ENCODE assay signal across 11 mouse cellular contexts in genomic region chr11:100735954-100736745, GRCm38 (mm10). TPM values are rescaled to one million over a fixed set of nuclear protein-coding genes. Genes with fewer than 3 reads are reported as not detected.
DNase-seq lines count a peak whose midpoint lies in the region; ATAC-seq and TF ChIP-seq lines count a peak whose summit lies in the region.
"Had no signal": no experiment of that assay in that cellular context is flagged by ENCODE, and none has a peak within 500 bp of the region (broad histone marks: within the 10 kb centered on the region; RNA-seq: fewer than 3 reads in every experiment).

No protein-coding gene starts in this region.

- no peak for TF ChIP-seq EP300 in stomach, postnatal 0 days (optimal IDR thresholded peaks at IDR 0.05)

- TF ChIP-seq CTCF in gastrocnemius, adult 2 months (IDR thresholded peaks at IDR 0.05), result no peak
- no peak for TF ChIP-seq CTCF in stomach, postnatal 0 days (IDR thresholded peaks at IDR 0.05; ENCODE audit: low read depth)

- H3K9ac ChIP-seq in limb, embryonic 15.5 days, result 0 out of 2 replicates have a peak overlapping the region, but pooled peaks have one; percentile 95
- H3K9ac ChIP-seq in stomach, postnatal 0 days (ENCODE audit: low read length), result 0 out of 2 replicates have a peak overlapping the region, but pooled peaks have one; percentile 27

- H3K4me2 ChIP-seq in limb, embryonic 15.5 days, result no peak overlapping the region; the same call in 1 of the 2 replicates
- H3K4me2 ChIP-seq in stomach, postnatal 0 days (replicated peaks; ENCODE audit: low read depth), result peak overlapping the region; percentile 34

- peak overlapping the region; percentile 92 for H3K4me3 ChIP-seq in gastrocnemius, adult 2 months
- peak overlapping the region; percentile 95 for H3K4me3 ChIP-seq in limb, embryonic 15.5 days
- peak overlapping the region; percentile 8; the same call in 1 of the 2 replicates for H3K4me3 ChIP-seq in stomach, postnatal 0 days (ENCODE audit: low read depth, low read length)

- ATAC-seq in limb, embryonic 15.5 days (ENCODE audit: insufficient number of reproducible peaks, low FRiP score, low TSS enrichment, low read depth), result no peak
- ATAC-seq in stomach, postnatal 0 days (ENCODE audit: low FRiP score, low TSS enrichment), result no peak
- no peak for ATAC-seq in megakaryocyte progenitor cell, adult 5-6 weeks (replicated peaks; ENCODE audit: poor library complexity)
- ATAC-seq: Patski had no signal

- intact Hi-C loops in gastrocnemius, adult 2 months (cut with DNase I), result no loop called here

- H3K27me3 ChIP-seq in limb, embryonic 15.5 days, result no peaks in the 10 kb centered on the region
- no peaks in the 10 kb centered on the region for H3K27me3 ChIP-seq in stomach, postnatal 0 days (ENCODE audit: control insufficient read depth, insufficient read depth, low read length)
- H3K27me3 ChIP-seq: Patski had no signal

- H3K36me3 ChIP-seq in limb, embryonic 15.5 days, result peaks cover 5% of the 10 kb centered on the region; the same call in 1 of the 2 replicates
- no peaks in the 10 kb centered on the region for H3K36me3 ChIP-seq in stomach, postnatal 0 days (ENCODE audit: control insufficient read depth, insufficient read depth, low read length)

- H3K4me1 ChIP-seq in limb, embryonic 15.5 days, result peaks cover 20% of the 10 kb centered on the region
- 0 out of 2 replicates have a peak, but pooled peaks cover 6% of the 10 kb centered on the region for H3K4me1 ChIP-seq in stomach, postnatal 0 days (replicated peaks; ENCODE audit: control insufficient read depth, insufficient read depth)

- no peak for DNase-seq in gastrocnemius, adult 2 months
- no peak for DNase-seq in gastrocnemius, adult 8-10 months (ENCODE audit: low spot score in 2 of 2)
- DNase-seq in thymus, postnatal 0 days (ENCODE audit: low spot score), result peak; percentile 14
- no peak for DNase-seq in thymus, postnatal 10 days (ENCODE audit: low spot score in 2 of 2)
- DNase-seq in stomach, postnatal 0 days (ENCODE audit: low spot score), result no peak
- DNase-seq in adrenal gland, postnatal 36 days, result no peak
- DNase-seq: gastrocnemius, postnatal 25 days; right cerebral cortex, adult 18-20 months had no signal

- peak overlapping the region; percentile 95 for H3K27ac ChIP-seq in gastrocnemius, adult 2 months
- no peak overlapping the region for H3K27ac ChIP-seq in limb, embryonic 15.5 days
- H3K27ac ChIP-seq in stomach, postnatal 0 days (replicated peaks), result 0 out of 2 replicates have a peak overlapping the region, but pooled peaks have one; percentile 40

- no peaks in the 10 kb centered on the region for H3K9me3 ChIP-seq in limb, embryonic 15.5 days
- no peaks in the 10 kb centered on the region for H3K9me3 ChIP-seq in stomach, postnatal 0 days (ENCODE audit: control insufficient read depth, low read length)

- 68% methylated on average over 14 of the region's 14 CpGs for WGBS in limb, embryonic 15.5 days
- 71% methylated on average over 14 of the region's 14 CpGs for WGBS in stomach, postnatal 0 days

RNA-seq across cellular contexts. Expression of gene Rab5c, which starts 1.9 kb away (rescaled TPM):
- total RNA-seq in gastrocnemius, adult 2 months (2021), result 10 to 100 TPM; 37.6 to 40.9 TPM
- 10 to 100 TPM; 41.4 to 50.9 (median 42.2) TPM for total RNA-seq in gastrocnemius, adult 8-10 months (2022)
- polyA plus RNA-seq in thymus, postnatal 0 days (2015; fragmentation: Nextera tagmentation; extraction: Ambion mirVana), result 35.8 and 38.6 TPM in 2 replicates
- polyA plus RNA-seq in limb, embryonic 15.5 days (2015; fragmentation: Nextera tagmentation; extraction: Ambion mirVana), result 19.7 and 30.8 TPM in 2 replicates
- 18.4 and 22.0 TPM in 2 replicates for polyA plus RNA-seq in stomach, postnatal 0 days (2015; fragmentation: Nextera tagmentation; extraction: Ambion mirVana)
- total RNA-seq in megakaryocyte progenitor cell, adult 5-6 weeks (2015), result 129 and 135 TPM in 2 replicates
- 101 and 105 TPM in 2 replicates for total RNA-seq in megakaryocyte progenitor cell, adult 5-6 weeks (2017)
- total RNA-seq in adrenal gland, postnatal 36 days (2021), result 100 to 1,000 TPM; 172 to 187 TPM

RNA-seq across cellular contexts. Expression of gene Hspb9, which starts 22.5 kb away (rescaled TPM):
- not detected for total RNA-seq in gastrocnemius, adult 2 months (2021)
- not detected for total RNA-seq in gastrocnemius, adult 8-10 months (2022)
- 0.18 TPM in 1 of 2 replicates, not detected in the other for polyA plus RNA-seq in thymus, postnatal 0 days (2015; fragmentation: Nextera tagmentation; extraction: Ambion mirVana)
- polyA plus RNA-seq in limb, embryonic 15.5 days (2015; fragmentation: Nextera tagmentation; extraction: Ambion mirVana), result 0.32 and 0.57 TPM in 2 replicates
- 0.13 and 0.22 TPM in 2 replicates for polyA plus RNA-seq in stomach, postnatal 0 days (2015; fragmentation: Nextera tagmentation; extraction: Ambion mirVana)
- not detected in 2 replicates for total RNA-seq in megakaryocyte progenitor cell, adult 5-6 weeks (2015)
- 0.37 and 0.47 TPM in 2 replicates for total RNA-seq in megakaryocyte progenitor cell, adult 5-6 weeks (2017)
- not detected for total RNA-seq in adrenal gland, postnatal 36 days (2021)
- total RNA-seq: gastrocnemius, postnatal 25 days had no signal

RNA-seq across cellular contexts. Expression of gene Kcnh4, which starts 23.6 kb away (rescaled TPM):
- total RNA-seq in gastrocnemius, adult 2 months (2021), result not detected
- not detected for total RNA-seq in gastrocnemius, adult 8-10 months (2022)
- polyA plus RNA-seq in thymus, postnatal 0 days (2015; fragmentation: Nextera tagmentation; extraction: Ambion mirVana), result 0.03 TPM in 1 of 2 replicates, not detected in the other
- polyA plus RNA-seq in limb, embryonic 15.5 days (2015; fragmentation: Nextera tagmentation; extraction: Ambion mirVana), result not detected in 2 replicates
- 0.06 TPM in 2 replicates for polyA plus RNA-seq in stomach, postnatal 0 days (2015; fragmentation: Nextera tagmentation; extraction: Ambion mirVana)
- total RNA-seq in megakaryocyte progenitor cell, adult 5-6 weeks (2015), result 0.24 TPM in 1 of 2 replicates, not detected in the other
- not detected in 2 replicates for total RNA-seq in megakaryocyte progenitor cell, adult 5-6 weeks (2017)
- total RNA-seq in adrenal gland, postnatal 36 days (2021), result under 1 TPM; 0.10 to 0.13 TPM
- total RNA-seq: gastrocnemius, postnatal 25 days had no signal

RNA-seq across cellular contexts. Expression of gene Kat2a, which starts 23.9 kb away (rescaled TPM):
- total RNA-seq in gastrocnemius, adult 2 months (2021), result 10 to 100 TPM; 11.9 to 12.1 TPM
- 10 to 100 TPM in 2 of 4 experiments, 1 to 10 TPM in 2; 9.0 to 11.1 (median 10.1) TPM for total RNA-seq in gastrocnemius, adult 8-10 months (2022)
- polyA plus RNA-seq in thymus, postnatal 0 days (2015; fragmentation: Nextera tagmentation; extraction: Ambion mirVana), result 33.2 and 39.3 TPM in 2 replicates
- 48.2 and 50.4 TPM in 2 replicates for polyA plus RNA-seq in limb, embryonic 15.5 days (2015; fragmentation: Nextera tagmentation; extraction: Ambion mirVana)
- polyA plus RNA-seq in stomach, postnatal 0 days (2015; fragmentation: Nextera tagmentation; extraction: Ambion mirVana), result 24.6 and 27.2 TPM in 2 replicates
- 31.7 and 40.1 TPM in 2 replicates for total RNA-seq in megakaryocyte progenitor cell, adult 5-6 weeks (2015)
- 28.9 and 30.4 TPM in 2 replicates for total RNA-seq in megakaryocyte progenitor cell, adult 5-6 weeks (2017)
- 10 to 100 TPM; 44.5 to 45.5 TPM for total RNA-seq in adrenal gland, postnatal 36 days (2021)

RNA-seq across cellular contexts. Expression of gene Hcrt, which starts 26.6 kb away (rescaled TPM):
- total RNA-seq in gastrocnemius, adult 2 months (2021), result not detected
- total RNA-seq in gastrocnemius, adult 8-10 months (2022), result not detected
- polyA plus RNA-seq in thymus, postnatal 0 days (2015; fragmentation: Nextera tagmentation; extraction: Ambion mirVana), result 0.34 and 0.54 TPM in 2 replicates
- not detected in 2 replicates for polyA plus RNA-seq in limb, embryonic 15.5 days (2015; fragmentation: Nextera tagmentation; extraction: Ambion mirVana)
- not detected in 2 replicates for polyA plus RNA-seq in stomach, postnatal 0 days (2015; fragmentation: Nextera tagmentation; extraction: Ambion mirVana)
- not detected in 2 replicates for total RNA-seq in megakaryocyte progenitor cell, adult 5-6 weeks (2015)
- total RNA-seq in megakaryocyte progenitor cell, adult 5-6 weeks (2017), result not detected in 2 replicates
- total RNA-seq in adrenal gland, postnatal 36 days (2021), result not detected
- total RNA-seq: gastrocnemius, postnatal 25 days had no signal
- polyA plus RNA-seq: Patski had no signal

Comparison
In these comparisons a context has a peak if more than half of its experiments do, and no peak if none do; other contexts are left out.
1. H3K4me3 ChIP-seq: peak in every context shown above with its lines; median percentile 95 in limb, embryonic 15.5 days; 92 in gastrocnemius, adult 2 months; 8 in stomach, postnatal 0 days.